Mouse (Mus musculus) c-Kit-negative CD71-positive TER-119-positive erythroid progenitor cells, embryonic 14.5 days (primary cell): ENCODE measurements around the gene Vav1.
"Not testable (repeated sequence)": the region's sequence is repeated elsewhere in the genome, so short reads cannot be mapped to it uniquely, and the experiment has no call there.

Source experiments
- DNase-seq: peaks from one replicate; pipeline ENCODE4 v3.0.0-alpha.2; 2013; ENCODE audit warnings: low read depth, low spot score

Gene Vav1

DNA sequence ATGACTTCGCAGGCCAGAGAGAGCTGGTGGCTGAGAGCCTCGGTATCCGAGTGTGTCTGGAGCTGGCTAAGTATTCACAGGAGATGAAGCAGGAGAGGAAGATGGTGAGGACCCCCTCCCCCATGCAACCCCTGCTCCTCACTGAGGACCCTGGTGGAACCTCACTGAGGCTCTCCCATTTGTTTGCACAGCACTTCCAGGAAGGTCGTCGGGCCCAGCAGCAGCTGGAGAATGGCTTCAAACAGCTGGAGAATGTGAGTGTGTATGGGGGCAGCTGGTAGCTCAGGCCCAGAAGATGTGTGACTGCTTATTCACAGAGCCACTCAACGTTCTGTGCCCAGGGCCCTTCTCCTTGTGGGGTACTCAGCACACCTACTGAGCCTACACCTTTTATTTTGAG lies 25.6 kb upstream of the Vav1 start:
- no peak for DNase-seq

DNA sequence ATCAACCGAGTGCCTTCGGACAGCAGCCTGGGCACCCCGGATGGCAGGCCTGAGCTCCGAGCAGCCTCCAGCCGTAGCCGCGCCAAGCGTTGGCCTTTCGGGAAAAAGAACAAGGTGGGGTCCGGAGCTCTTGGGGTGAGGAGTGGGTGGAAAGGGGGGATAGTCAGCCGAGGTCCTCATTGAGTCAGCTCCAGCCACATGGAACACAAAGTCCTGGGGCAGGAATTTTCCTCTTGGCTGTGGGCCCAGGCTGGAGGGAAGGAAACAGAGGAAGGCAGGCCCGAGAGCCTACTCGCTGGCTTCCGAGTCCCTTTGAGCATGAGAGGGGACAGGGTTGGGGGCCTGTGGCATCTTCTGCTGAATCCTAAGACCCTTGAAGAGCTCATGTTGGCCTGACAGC lies 23.5 kb upstream of the Vav1 start:
- DNase-seq: no peak

DNA sequence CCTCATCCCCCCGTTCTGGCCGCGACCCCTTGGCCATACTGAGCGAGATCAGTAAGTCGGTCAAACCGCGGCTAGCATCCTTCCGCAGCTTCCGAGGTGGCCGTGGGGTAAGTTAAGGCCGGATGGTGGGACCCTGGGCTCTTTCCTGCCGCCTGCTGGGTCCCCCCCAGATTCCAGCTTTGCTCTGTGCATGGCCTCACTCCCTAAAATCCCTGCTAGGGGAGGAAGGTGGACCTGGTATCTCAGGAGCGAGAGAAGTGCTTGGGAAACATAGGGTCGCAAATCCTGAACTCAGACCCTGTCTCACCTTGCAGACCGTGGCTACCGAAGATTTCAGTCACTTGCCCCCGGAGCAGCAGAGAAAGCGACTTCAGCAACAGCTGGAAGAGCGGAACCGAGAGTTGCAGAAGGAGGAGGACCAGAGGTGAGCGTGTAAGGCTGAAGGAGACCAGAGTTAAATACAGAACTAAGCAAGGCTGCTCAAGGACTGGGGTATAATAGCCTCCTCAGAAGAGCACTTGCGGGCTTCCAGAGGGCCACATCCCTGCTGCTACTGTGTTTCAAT lies 21.9 kb upstream of the Vav1 start:
- DNase-seq: no peak

DNA sequence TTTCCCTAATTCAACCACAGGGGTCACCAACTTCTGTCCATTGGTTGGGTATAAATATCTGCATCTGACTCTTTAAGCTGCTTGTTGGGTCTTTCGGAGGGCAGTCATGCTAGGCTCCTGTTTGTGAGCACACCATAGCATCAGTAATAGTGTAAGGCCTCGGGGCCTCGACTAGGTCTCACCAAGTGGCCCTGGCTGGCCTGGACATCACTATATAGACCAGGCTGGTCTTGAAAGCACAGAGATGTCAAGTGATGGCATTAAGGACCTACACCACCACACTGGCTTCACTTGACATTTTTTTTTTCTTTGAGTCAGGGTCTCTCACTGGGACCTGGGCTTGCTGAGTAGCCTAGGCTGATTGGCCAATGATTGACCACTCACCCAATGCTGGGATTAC lies 20.7 kb upstream of the Vav1 start:
- DNase-seq: no peak

DNA sequence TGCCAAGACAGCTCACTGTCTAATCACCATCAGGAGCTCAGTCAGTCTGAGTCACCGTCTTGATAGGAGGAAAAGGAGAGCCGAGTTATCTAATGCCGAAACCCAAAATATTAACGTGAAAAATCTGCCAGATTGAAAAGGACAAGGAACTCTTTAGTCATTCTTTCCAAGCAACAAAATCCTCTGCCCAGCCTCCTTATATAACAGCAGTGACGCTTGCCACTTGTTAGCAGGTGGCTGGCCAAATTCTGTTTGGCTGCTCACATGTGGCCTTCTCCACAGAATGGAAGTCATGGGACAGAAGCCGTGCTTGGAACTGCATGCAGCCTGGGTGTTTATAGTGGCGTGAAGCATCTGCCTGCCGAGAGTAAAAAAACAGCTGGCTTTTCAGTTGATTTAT lies 19.2 kb upstream of the Vav1 start:
- DNase-seq: no peak

DNA sequence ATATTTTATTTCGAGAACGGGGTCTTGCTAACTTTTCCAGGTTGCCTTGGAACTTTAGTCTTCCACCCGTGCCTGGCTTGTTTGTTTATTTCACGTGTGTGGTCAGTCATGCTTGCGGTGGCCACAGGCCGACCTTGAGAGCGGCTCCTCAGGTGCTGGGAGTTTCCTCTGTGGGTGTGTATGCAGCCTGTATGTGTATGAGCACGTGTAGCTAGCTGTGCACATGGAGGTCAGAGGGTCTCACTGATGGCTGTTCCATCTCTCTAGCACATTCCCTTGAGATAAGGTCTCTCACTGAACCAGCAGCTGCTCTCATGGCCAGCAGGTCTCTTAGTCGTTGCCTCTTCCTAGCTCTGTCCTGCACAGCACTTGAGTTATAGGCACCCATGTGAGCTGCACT lies 18.5 kb upstream of the Vav1 start:
- no peak for DNase-seq

DNA sequence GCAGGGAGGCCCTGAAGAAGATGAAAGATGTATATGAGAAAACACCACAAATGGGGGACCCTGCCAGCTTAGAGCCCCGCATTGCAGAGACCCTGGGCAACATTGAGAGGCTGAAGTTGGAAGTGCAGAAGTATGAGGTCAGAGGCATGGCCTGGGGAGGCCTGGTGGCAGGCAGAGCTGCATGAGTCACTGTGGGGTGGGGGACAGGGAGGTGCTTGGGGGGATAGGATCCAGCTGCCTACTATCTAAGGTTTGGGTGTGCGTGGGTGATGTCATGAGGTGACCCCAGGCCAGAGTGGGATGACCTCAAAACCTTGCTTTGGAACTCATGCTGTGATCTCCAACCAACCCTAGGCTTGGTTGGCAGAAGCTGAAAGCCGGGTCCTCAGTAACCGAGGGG lies 17.6 kb upstream of the Vav1 start:
- no peak for DNase-seq

DNA sequence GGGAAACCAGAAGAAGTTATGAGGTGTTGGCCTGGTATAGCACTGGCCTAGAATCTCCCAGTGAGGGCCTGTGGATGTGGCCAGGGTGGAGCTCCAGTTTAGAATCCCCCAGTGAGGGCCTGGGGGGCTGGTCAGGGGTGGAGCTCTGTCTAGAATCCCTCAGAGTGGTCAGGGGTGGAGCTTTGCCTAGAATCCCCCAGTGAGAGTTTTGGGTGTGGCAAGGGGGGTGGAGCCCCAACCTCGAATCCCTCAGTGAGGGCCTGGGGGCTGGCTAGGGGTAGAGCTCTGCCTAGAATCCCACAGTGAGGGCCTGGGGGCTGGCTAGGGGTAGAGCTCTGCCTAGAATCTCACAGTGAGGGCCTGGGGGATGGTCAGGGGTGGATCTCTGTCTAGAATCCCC lies 17.1 kb upstream of the Vav1 start:
- DNase-seq: no peak

DNA sequence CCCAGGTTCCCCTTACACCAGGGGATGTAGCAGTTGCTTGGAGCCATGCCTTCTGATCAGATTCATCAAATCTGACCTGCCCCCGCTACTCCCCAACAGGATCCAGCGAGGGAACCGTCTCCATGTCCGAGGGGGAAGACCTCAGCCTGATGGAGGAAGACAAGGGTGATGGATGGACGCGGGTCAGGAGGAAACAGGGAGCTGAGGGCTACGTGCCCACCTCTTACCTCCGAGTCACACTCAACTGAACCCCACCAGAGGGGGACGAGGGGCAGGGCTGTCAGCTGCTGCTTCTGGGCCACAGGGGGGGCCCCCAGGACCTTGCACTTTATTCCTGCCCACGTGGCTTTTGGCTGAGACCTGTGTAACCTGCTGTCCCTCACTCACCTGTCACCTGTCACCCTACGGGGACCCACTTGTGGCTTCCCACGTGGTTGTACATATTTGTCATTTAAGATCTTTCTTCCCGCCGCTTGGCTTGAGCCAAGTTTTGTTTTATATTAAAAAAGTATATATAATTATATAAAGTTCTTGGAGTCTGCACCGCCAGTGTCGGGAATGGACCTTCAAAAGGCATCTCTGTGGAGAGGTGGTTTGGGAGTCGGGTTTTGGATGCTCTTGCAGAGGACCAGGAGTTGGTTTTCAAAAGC lies 15.9 kb upstream of the Vav1 start:
- DNase-seq: no peak

DNA sequence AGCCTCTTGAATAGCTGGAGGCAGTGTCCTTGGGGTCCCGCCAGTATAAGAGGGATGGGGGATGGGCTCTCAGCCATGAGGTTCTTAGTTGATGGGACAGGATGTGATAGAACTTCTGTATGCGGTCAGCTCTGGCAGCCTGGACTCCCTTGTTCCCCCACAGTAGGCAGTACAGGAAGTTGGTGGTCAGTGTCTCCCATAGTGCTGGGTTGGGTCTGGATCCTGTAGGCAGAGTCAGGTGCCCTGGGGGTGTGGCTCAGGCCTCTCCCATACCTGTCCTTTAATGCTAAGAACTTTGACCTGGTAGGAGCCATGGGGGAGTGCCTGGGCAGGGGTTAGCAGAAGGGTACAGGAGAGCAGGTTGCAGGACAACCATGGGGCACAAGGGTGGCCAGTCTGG lies 14.7 kb upstream of the Vav1 start:
- DNase-seq: no peak

DNA sequence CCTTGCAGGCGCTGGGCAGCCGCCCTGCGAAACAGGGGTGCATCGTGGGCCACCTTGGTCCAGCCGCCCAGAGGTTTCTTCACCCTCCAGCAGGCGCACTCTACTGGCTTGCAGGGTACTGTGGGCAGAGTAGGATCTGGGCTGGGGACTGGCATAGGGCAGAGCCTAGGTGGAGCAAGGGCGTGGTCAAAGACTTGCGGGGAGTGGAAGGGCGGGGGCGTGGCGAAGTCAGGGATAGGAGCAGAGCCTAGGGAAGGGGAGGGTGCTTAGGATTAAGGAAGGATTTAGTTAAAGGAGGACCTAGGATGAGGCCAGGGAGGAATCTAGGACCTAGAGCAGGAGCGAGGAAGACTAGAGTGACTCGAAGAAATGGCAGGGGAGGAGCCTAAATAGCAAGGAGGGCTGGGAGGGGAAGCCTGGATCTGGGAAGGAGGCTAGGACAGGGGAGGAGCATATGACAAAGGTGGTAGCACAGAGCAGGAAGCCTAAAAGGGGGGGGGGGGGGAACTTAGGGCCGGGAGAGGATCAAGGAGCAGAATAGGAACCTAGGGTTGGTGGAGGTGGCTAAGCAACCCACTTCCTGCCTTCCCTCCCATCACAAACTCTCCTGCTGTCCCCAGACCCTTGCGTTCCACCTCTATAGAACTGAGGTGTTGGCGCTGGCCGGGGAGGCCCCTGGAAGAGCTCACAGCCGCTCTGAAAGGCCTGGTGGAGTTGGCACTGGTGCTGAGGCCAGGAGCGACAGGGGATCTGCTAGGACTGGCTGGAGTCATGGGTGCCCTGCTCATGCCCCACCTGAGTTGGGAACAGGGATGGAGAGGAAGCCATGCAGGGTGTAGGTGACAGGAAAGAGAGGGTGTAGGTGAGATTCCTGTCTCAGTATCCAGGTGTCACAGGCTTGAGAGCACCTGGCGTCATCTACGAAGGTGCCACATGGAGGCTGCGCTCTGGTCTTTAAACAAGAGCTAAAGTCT lies 13.6 kb upstream of the Vav1 start:
- peak; percentile 36 for DNase-seq

DNA sequence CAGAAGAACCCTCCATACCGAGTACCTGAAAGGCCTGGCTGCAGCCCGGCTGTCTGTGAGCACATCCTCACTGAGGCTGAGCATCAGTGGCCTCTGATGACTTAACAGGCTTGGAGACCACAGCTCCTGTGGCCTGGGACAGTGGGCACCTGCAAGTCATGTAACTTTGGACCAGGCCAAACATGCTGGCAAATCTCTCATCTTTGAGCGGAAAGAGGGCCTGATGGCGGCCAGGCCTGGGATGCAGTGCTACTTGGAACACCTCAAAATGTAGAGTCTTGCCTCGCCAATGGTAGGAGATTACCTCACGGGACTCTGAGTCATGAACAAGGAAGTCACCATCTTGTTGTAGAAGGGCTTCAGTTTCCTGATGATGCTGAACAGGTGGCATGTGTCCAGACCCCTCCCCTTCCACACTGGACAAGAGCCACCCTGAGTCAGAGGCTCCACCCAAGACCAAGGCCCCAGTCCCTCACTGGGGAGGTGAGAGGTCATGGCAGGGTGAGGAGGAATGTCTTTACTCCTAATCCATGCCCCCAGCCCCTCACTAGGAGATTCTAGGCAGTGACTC lies 11.3 kb upstream of the Vav1 start:
- DNase-seq: no peak

DNA sequence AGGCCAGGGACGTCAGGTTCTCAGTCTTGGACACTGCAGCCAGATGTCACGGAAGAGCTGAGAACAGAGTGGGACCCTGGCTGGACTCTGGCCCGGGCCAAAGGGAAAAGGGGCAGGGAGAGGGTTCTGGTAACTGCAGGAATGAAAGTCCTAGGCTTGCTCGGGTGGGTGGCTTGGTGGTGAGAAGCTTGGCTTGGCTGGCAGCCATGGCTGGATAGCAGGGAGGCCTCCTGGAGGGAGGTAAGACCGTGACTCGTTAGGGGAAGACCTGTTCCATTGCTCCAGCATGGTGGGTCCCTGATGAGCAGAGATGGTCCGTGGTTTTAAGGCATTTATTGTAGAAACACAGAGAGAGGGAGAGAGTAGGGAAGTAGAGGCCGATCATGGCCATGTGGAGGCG lies 7.6 kb upstream of the Vav1 start:
- DNase-seq: no peak

DNA sequence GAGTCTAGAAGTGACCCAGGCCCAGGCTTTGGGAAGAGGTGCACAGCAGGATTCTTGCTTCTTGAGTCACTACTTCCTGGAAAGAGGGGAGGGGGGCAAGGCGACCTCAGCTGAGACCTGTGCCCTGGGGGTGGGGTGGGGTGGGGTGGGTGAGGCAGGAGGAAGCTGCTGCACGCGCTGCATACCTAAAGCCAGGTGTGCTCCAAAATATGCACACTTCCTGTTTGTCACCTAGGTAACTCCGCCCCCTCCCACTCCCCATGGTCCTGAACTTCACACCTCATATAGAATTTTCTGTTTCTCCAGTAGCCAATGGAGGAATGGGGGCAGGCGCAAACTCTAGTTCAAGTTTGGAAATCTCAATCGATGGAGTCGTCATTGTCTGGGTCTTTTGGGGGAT lies 5.1 kb upstream of the Vav1 start:
- DNase-seq: no peak

DNA sequence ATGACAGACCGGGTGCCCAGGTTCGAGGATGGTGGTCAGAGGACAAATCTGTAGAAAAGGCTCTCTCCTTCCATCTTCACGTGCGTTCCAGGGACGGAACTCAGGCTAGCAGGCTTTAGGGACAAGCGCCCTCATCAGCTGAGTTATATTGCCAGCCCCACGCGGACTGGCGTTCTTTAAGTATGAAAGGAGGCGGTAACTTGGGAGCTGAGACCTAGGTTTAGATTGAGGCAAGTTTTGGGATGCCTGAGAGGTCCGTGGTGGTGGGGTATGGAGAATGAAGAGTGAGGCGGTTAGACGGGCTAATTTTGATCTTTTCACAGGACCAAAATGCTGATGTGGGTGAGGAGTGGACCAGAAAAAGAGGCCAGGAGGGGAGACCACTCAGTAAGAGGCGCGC lies 4.2 kb upstream of the Vav1 start:
- no peak for DNase-seq

DNA sequence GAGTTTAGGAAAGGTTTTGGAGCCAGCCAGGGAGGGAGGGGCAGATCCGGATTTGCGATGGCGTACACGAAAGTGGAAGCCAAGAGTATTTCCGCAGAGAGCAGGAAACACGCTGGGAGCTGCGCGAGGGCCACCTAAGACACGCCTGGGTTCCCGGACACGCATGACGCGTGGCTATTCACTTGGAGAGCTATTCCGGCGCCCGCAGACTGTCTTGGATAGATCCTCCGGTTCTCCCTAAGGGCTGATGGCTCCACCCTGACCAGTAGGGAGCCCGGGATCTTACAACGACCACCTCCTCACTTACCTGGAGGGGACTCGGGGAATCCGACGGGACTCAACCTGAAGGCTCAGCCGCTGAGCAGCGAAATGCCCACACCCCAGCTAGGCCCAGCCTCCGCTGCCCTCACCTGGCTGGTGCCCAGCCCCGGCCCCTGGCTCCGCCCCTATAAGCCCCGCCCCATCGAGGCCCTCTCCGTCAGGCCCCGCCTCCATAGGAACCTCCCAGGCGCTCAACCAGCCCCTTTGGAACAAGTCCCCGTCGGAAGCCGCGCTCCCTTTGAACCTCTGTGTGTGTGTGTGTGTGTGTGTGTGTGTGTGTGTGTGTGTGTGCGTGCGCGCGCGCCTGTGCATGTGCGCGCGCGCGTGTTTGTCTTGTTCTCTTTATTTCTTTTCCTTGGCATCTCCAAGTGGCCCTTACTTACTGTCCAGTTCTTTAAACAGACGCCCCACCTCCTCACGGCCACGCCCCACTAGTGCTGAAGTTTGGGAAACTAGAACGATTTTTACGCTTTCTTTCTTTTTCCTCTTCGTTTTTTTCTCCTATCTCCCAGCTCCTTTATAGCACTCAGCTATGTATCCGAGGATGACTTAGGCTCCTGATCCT lies 3.5 kb upstream of the Vav1 start:
- peak; percentile 13 for DNase-seq

DNA sequence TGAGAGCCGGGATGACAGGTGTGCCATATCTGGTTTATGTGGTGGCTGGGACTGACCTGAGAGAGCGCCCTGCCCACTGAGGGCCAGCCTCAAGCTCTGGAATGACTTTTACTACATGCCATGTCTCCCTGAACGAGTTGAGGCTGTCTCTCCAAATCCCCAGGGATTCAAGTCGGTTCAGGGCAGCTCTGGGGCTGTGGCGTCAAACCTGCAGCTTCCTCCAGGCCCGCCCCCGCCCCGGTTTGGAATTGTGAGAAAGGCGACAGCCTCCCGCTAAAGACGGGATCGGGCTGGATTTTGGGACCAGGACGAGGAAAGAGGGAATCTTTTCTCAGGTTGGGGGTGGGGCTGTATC lies 2.9 kb upstream of the Vav1 start:
- DNase-seq: no peak

DNA sequence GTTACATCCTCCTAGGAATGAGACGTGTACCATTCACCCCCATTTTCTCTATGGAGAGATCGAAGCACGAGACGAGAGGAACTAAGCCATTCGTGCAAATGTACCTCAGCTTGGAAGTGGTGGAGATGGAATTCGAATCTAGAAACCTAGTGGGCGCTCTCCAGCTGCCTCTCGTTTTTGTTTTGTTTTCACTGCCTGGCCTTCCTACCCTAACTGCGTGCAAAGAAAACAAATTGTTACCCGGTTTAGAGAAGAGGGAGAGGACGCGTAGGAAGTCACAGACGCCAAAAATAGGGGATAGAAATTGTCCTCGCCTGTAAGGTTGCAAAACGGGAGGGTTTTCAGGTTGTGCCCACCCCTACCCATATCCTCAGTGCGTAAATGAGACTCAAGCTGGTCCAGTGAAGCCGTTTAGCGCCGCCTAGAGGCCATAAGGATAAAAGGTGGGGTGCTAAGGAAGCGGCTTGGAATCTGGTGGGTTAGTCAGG lies 2.2 kb upstream of the Vav1 start:
- peak; percentile 35 for DNase-seq

DNA sequence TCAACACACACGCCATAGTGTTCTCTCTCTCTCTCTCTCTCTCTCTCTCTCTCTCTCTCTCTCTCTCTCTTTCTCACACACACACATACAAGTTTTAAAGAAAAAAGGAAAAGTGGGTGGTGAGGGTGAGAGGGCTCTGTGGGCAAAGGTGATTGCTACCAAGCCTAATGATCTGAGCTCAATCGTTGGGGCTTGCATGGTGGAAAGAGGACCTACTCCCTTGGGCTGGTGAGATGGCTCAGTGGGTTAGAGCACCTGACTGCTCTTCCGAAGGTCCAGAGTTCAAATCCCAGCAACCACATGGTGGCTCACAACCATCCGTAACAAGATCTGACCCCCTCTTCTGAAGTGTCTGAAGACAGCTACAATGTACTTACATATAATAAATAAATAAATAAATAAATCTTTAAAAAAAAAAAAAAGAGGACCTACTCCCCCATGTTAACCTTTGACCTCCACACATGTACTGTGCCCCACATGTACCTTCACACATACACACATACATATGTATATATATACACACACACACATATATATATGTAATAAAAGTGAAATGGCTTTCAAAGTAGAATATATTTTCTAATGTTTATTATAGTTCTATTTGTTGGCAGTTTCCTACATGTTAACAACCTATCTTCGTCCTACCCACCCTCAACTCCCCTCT lies 1.2 kb upstream of the Vav1 start:
- not testable (repeated sequence) for DNase-seq

DNA sequence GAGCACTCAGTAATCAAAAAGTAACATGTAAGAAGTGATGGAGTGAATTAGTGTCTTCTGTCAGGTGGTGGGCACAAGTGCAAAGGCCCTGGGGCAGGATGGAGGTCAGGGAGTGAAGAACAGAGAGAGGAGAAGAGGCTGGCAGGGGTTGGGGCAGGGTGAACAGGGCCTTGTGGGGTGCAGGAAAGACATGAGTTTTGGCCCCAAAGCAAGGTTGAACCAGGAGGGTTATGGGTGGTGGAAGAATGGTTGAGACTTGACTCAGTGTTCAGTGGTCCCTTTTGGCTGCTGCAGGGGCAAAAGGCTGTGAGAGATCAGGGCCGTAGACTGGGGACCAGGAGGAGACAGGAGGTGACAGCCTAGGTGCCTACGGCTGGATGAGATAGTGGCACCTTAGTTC lies 363 bp upstream of the Vav1 start:
- no peak for DNase-seq
